9 mouse cellular contexts compared by ENCODE assay signal in the genomic region with DNA sequence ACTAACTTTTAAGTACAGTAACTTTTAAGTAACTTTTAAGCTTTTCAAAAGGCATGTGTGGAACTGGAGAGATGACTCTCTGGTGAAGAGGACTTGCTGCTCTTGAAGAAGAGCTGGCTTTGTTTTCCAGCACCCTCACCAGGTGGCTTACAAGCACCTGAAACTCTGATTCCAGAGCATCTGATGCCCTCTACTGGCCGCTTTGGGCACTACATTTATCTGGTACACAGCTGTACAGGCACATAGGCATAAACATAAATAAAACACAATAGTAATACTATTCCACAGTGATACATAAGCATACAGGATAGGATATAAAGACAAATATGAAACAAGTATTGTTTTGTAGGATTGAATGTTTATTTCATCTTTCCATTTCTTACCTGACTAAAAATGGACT.
A peak's percentile ranks its signal among the peaks of the same experiment; 100 is the strongest.
DNase-seq lines count a peak whose midpoint lies in the region; ATAC-seq lines count a peak whose summit lies in the region.
"Had no signal": no experiment of that assay in that cellular context is flagged by ENCODE, and none has a peak within 500 bp of the region (broad histone marks: within the 10 kb centered on the region; RNA-seq: fewer than 3 reads in every experiment).

No protein-coding gene starts in this region.

- no peak for ATAC-seq in midbrain, embryonic 11.5 days (ENCODE audit: low FRiP score)
- ATAC-seq in midbrain, embryonic 13.5 days: no peak
- ATAC-seq in embryonic facial prominence, embryonic 11.5 days (replicated peaks; ENCODE audit: insufficient number of reproducible peaks, low FRiP score, low TSS enrichment, low read depth): no peak

- H3K4me1 ChIP-seq in midbrain, embryonic 11.5 days (ENCODE audit: control insufficient read depth, insufficient read depth, low read length): no peaks in the 10 kb centered on the region
- no peaks in the 10 kb centered on the region for H3K4me1 ChIP-seq in midbrain, embryonic 13.5 days (replicated peaks)
- no peaks in the 10 kb centered on the region for H3K4me1 ChIP-seq in embryonic facial prominence, embryonic 11.5 days (ENCODE audit: control insufficient read depth, insufficient read depth, low read length)
- H3K4me1 ChIP-seq: limb, embryonic 13.5 days had no signal

- no peaks in the 10 kb centered on the region for H3K36me3 ChIP-seq in midbrain, embryonic 11.5 days (ENCODE audit: control insufficient read depth, insufficient read depth, low read length)
- no peaks in the 10 kb centered on the region for H3K36me3 ChIP-seq in midbrain, embryonic 13.5 days
- H3K36me3 ChIP-seq in embryonic facial prominence, embryonic 11.5 days (replicated peaks; ENCODE audit: control insufficient read depth, insufficient read depth, low read depth, low read length): no peaks in the 10 kb centered on the region
- H3K36me3 ChIP-seq: limb, embryonic 13.5 days had no signal

- H3K27me3 ChIP-seq in midbrain, embryonic 11.5 days (ENCODE audit: control insufficient read depth, insufficient read depth, low read length): no peaks in the 10 kb centered on the region
- H3K27me3 ChIP-seq in midbrain, embryonic 13.5 days: no peaks in the 10 kb centered on the region
- H3K27me3 ChIP-seq in embryonic facial prominence, embryonic 11.5 days (ENCODE audit: control insufficient read depth, insufficient read depth, low read length): no peaks in the 10 kb centered on the region
- H3K27me3 ChIP-seq: limb, embryonic 13.5 days had no signal

- H3K4me2 ChIP-seq in midbrain, embryonic 11.5 days: no peak overlapping the region
- H3K4me2 ChIP-seq in midbrain, embryonic 13.5 days (replicated peaks): no peak overlapping the region
- H3K4me2 ChIP-seq in embryonic facial prominence, embryonic 11.5 days (ENCODE audit: low read depth, low read length): no peak overlapping the region
- H3K4me2 ChIP-seq: limb, embryonic 13.5 days had no signal

- WGBS in midbrain, embryonic 11.5 days: 0% methylated on average over 1 of the region's 1 CpGs
- WGBS in midbrain, embryonic 13.5 days: 0% methylated on average over 1 of the region's 1 CpGs
- WGBS in embryonic facial prominence, embryonic 11.5 days: 0% methylated on average over 1 of the region's 1 CpGs

- H3K9me3 ChIP-seq in midbrain, embryonic 11.5 days (ENCODE audit: control insufficient read depth, low read length): no peaks in the 10 kb centered on the region
- H3K9me3 ChIP-seq in midbrain, embryonic 13.5 days: no peaks in the 10 kb centered on the region
- no peaks in the 10 kb centered on the region for H3K9me3 ChIP-seq in embryonic facial prominence, embryonic 11.5 days (replicated peaks; ENCODE audit: control insufficient read depth, low read length)
- H3K9me3 ChIP-seq: limb, embryonic 13.5 days had no signal

- no peak overlapping the region for H3K27ac ChIP-seq in midbrain, embryonic 11.5 days (ENCODE audit: low read depth, low read length)
- H3K27ac ChIP-seq in midbrain, embryonic 13.5 days: no peak overlapping the region
- H3K27ac ChIP-seq in embryonic facial prominence, embryonic 11.5 days (replicated peaks; ENCODE audit: low read depth, low read length): no peak overlapping the region
- H3K27ac ChIP-seq: limb, embryonic 13.5 days had no signal

- no peak overlapping the region for H3K4me3 ChIP-seq in midbrain, embryonic 11.5 days (ENCODE audit: low read depth, low read length)
- H3K4me3 ChIP-seq in midbrain, embryonic 13.5 days (replicated peaks): no peak overlapping the region
- no peak overlapping the region for H3K4me3 ChIP-seq in embryonic facial prominence, embryonic 11.5 days (ENCODE audit: low read depth, low read length)
- H3K4me3 ChIP-seq: limb, embryonic 13.5 days had no signal

- DNase-seq in frontal cortex, postnatal 36 days (ENCODE audit: low spot score in 2 of 2): peak; percentile 8 to 20
- DNase-seq in frontal cortex, postnatal 10 days (ENCODE audit: low spot score in 2 of 2): no peak
- peak; percentile 92 for DNase-seq in midbrain, embryonic 11.5 days (ENCODE audit: low spot score, missing footprints)
- DNase-seq in adrenal gland, adult 18-20 months (ENCODE audit: low spot score in 2 of 2): peak; percentile 31 to 44
- DNase-seq in embryonic facial prominence, embryonic 11.5 days (ENCODE audit: low spot score): peak; percentile 68
- DNase-seq in mesoderm, embryonic 11.5 days (ENCODE audit: low read depth, low spot score): peak; percentile 44
- no peak for DNase-seq in layer of hippocampus, adult 9-11 months

- no peak overlapping the region for H3K9ac ChIP-seq in midbrain, embryonic 11.5 days (ENCODE audit: low read length)
- no peak overlapping the region for H3K9ac ChIP-seq in midbrain, embryonic 13.5 days (replicated peaks)
- H3K9ac ChIP-seq in embryonic facial prominence, embryonic 11.5 days (replicated peaks; ENCODE audit: low read length): no peak overlapping the region
- H3K9ac ChIP-seq: limb, embryonic 13.5 days had no signal

Comparison
In these comparisons a context has a peak if more than half of its experiments do, and no peak if none do; other contexts are left out.
1. DNase-seq: peak in frontal cortex, postnatal 36 days (2 of 2), midbrain, embryonic 11.5 days (single experiment), adrenal gland, adult 18-20 months (2 of 2), embryonic facial prominence, embryonic 11.5 days (single experiment) and mesoderm, embryonic 11.5 days (single experiment); none in frontal cortex, postnatal 10 days (0 of 2) and layer of hippocampus, adult 9-11 months (single experiment).